ENCODE assay signal across 8 mouse cellular contexts in the genomic region with DNA sequence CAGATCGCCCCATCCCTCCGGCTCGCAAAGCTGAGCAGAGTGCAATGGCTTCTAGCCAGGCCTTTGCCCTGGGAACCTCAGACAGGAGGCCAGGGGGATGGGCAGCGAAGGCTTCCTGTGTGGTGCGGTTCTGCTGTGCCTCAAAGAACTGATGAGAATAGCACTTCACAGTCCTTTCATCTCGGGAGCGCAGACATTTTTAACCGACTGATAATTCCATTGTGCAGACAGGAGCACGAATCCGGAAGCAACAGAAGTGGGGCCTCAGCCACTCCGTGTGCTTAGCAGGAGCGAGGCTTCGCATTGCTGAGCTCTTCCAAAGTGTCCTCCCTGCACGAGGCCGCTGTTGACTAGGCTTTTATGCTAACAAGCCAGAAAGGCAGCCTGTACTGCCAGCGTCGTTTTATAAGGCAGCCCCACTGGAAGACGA. TPM values are rescaled to one million over a fixed set of nuclear protein-coding genes. Genes with fewer than 3 reads are reported as not detected.
DNase-seq lines count a peak whose midpoint lies in the region.

No protein-coding gene starts in this region.

- intact Hi-C loops in heart, postnatal 14 days (cut with DNase I), result loop anchor here (2.0 kb wide), 1 partner anchor 35 kb away; no protein-coding TSS in a partner anchor

- peak; percentile 64 for DNase-seq in 416B (ENCODE audit: low read depth)
- DNase-seq in Muller cell, postnatal 12 days (ENCODE audit: inconsistent ontology term), result peak; percentile 47
- peak; percentile 55 for DNase-seq in embryo, embryonic 9.5 days (ENCODE audit: extremely low spot score)
- DNase-seq in heart, postnatal 14 days, result peak; percentile 29 to 51
- peak; percentile 65 to 80 for DNase-seq in kidney, postnatal 36 days
- peak; percentile 61 for DNase-seq in lung, postnatal 10 days
- peak; percentile 44 for DNase-seq in retina, embryonic 14.5 days (ENCODE audit: low spot score)
- no peak for DNase-seq in adipocyte (ENCODE audit: low spot score)

RNA-seq across cellular contexts. Expression of gene Kras, which starts 53.6 kb away (rescaled TPM):
- 10 to 100 TPM; 37.6 to 37.9 TPM for total RNA-seq in heart, postnatal 14 days (2021)
